Mouse (Mus musculus) E14TG2a.4 (cell line): ENCODE results near the gene Zmym5.

Source experiments
- CTCF ChIP-seq: conservative IDR thresholded peaks from 2 replicates; pipeline ENCODE4 v1.5.1; 2014; ENCODE audit warnings: low read length
- NANOG ChIP-seq: IDR thresholded peaks from 2 replicates; pipeline ENCODE4 v1.6.1; 2014; ENCODE audit warnings: borderline replicate concordance, low read length, mixed read lengths

DNA sequence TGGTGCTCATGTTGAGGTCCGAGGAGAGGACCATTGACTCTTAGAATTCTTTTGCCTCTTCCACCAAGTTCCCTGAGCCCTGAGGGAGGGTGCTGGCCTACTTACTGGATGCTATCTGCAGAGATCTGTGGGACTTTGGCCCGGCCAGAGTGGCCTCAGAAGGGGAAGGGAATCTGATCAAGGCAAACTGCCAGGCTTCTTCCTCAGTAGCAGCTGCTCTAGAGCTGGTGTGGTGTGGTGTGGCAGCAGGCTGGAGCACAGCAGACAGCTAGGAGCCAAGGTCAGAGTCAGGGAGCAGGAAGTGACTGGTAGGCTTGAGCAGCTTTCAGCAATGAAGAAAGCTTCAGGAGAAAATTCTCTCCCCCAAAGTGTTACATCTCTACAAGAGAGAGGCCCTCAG is 38.2 kb upstream of the Zmym5 start:
- TF ChIP-seq CTCF: no peak
- no peak for TF ChIP-seq NANOG
